Mouse (Mus musculus) spleen, adult 2 months (tissue): ENCODE results near the gene Ermap. TPM values are rescaled to one million over a fixed set of nuclear protein-coding genes. Genes with fewer than 3 reads are reported as not detected.

ENCODE experiments used
- DNase-seq, 2 experiments: peaks; one replicate each; pipeline versions ENCODE4 v3.0.0 to v3.0.0-alpha.2; 2012 to 2021; ENCODE audit warnings: low spot score in 2 of 2, low read depth in 1 of 2
- H3K27ac ChIP-seq: fragments of 200-500 bp; 2 replicates; pipeline ENCODE4 v1.5.1; 2012; ENCODE audit warnings: low read length, inconsistent platforms; ENCODE audit not compliant: insufficient read depth
- H3K27me3 ChIP-seq: fragments of 200-500 bp; 2 replicates; pipeline ENCODE4 v1.6.1; 2012; ENCODE audit warnings: mild to moderate bottlenecking, moderate library complexity, low read length, inconsistent platforms; ENCODE audit not compliant: control insufficient read depth, insufficient read depth
- H3K36me3 ChIP-seq: fragments of 200-500 bp; 2 replicates; pipeline ENCODE4 v1.6.1; 2012; ENCODE audit warnings: mild to moderate bottlenecking, low read length, inconsistent platforms; ENCODE audit not compliant: control insufficient read depth, insufficient read depth
- H3K4me1 ChIP-seq: fragments of 200-500 bp; 2 replicates; pipeline ENCODE4 v1.6.1; 2011; ENCODE audit warnings: inconsistent platforms; ENCODE audit not compliant: control insufficient read depth, insufficient read depth, insufficient read length
- H3K4me3 ChIP-seq: fragments of 200-500 bp; 2 replicates; pipeline ENCODE4 v1.5.1; 2011; ENCODE audit warnings: mild to moderate bottlenecking, inconsistent platforms; ENCODE audit not compliant: insufficient read depth, insufficient read length; ENCODE audit errors: extremely low read depth
- CTCF ChIP-seq: fragments of 200-500 bp; IDR thresholded peaks from 2 replicates; pipeline ENCODE4 v1.5.1; 2011; ENCODE audit warnings: mild to moderate bottlenecking, inconsistent platforms; ENCODE audit not compliant: insufficient read depth, insufficient read length, insufficient replicate concordance; ENCODE audit errors: extremely low read depth
- POLR2A ChIP-seq: fragments of 200-500 bp; IDR thresholded peaks from 2 replicates; pipeline ENCODE4 v1.6.1; 2011; ENCODE audit warnings: low read depth, low read length, inconsistent platforms
- WGBS: fragments of 180-500 bp; shearing (Covaris S2); methylation state at CpG from one replicate; pipeline ENCODE4 v1.1.7; 2018; 5-methylcytosine and 5-hydroxymethylcytosine counted together
- polyA plus RNA-seq: library from polyadenylated mRNA; depleted of rRNA; stranded (reverse); fragments of >200 nt; gene quantifications from 2 replicates; pipeline ENCODE4 v1.2.3, GENCODE M21; 2012

The Ermap gene
- polyA plus RNA-seq, 1 experiment = 53.8 TPM

DNA sequence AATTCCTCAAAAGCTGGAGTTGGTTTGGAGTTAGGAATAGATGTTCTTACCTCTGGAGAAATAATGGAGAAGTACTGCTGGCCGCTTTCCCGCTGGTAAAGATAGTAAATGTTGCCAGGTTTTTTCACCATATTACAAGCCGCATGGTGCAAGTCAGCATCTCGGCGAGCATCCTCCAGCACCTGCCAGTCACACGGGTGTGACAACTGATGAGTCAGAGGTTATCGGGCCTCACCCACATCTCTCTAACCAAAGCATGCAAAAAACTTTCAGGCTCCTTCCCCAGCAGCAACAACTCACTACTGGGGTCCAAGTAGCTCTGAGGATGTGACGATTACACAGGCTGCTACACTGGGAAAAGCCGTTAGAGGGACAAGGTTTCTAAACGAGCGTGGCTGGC is 36.9 kb upstream of the Ermap start:
- Histone ChIP-seq H3K4me1 (no peaks in the 10 kb centered on the region; the same call in 1 of the 2 replicates), H3K27me3 (no peaks in the 10 kb centered on the region), H3K4me3 (no peak overlapping the region), H3K36me3 (peaks cover 14% of the 10 kb centered on the region), H3K27ac (no peak overlapping the region)
- DNase-seq = no peak
- TF ChIP-seq POLR2A = no peak
- no peak for TF ChIP-seq CTCF
- WGBS = 88% methylated on average over 11 of the region's 11 CpGs

DNA sequence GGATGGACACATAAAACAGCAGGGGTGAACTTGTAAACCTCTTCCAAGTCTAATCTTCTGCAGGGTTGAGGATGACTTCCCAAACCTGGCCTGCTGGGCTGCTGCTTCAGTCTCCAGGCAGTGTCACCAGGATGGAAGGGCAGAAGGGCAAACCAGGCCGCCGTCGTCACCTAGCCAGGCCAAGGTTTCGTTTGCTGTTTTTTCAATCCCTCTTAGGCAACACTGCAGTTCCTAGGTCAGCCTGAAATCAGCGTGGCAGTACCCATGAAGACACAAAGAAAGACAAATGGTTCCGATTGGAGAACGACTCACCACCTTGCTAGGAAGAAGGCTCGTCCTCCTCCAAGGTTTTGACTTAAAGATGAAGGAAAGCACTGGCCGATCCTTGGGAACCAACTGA is 35.9 kb upstream of the Ermap start:
- no peak for DNase-seq
- Histone ChIP-seq H3K27ac (no peak overlapping the region), H3K27me3 (no peaks in the 10 kb centered on the region), H3K36me3 (peaks cover 14% of the 10 kb centered on the region), H3K4me1 (no peaks in the 10 kb centered on the region), H3K4me3 (no peak overlapping the region)
- 93% methylated on average over 9 of the region's 9 CpGs for WGBS
- TF ChIP-seq CTCF (no peak), POLR2A (no peak)

- 96% methylated on average over 3 of the region's 3 CpGs for WGBS
- H3K4me3 ChIP-seq = no peak overlapping the region
- H3K27me3 ChIP-seq = no peaks in the 10 kb centered on the region
- no peak for TF ChIP-seq CTCF
- no peak for TF ChIP-seq POLR2A
- DNase-seq = no peak
- no peaks in the 10 kb centered on the region for H3K4me1 ChIP-seq
- peaks cover 14% of the 10 kb centered on the region for H3K36me3 ChIP-seq
- no peak overlapping the region for H3K27ac ChIP-seq
Observed at GRCm38 (mm10) chr4:119224534-119224933, 34.7 kb upstream of the Ermap start.

GRCm38 (mm10) chr4:119223696-119224095 is 33.9 kb upstream of the Ermap start:
- peaks cover 14% of the 10 kb centered on the region for H3K36me3 ChIP-seq
- no peak for TF ChIP-seq POLR2A
- peak; percentile 35; the same call in 1 of the 2 replicates for TF ChIP-seq CTCF
- no peak overlapping the region for H3K4me3 ChIP-seq
- no peaks in the 10 kb centered on the region for H3K27me3 ChIP-seq
- no peak overlapping the region for H3K27ac ChIP-seq
- 86% methylated on average over 1 of the region's 1 CpGs for WGBS
- DNase-seq = no peak
- H3K4me1 ChIP-seq = no peaks in the 10 kb centered on the region

DNA sequence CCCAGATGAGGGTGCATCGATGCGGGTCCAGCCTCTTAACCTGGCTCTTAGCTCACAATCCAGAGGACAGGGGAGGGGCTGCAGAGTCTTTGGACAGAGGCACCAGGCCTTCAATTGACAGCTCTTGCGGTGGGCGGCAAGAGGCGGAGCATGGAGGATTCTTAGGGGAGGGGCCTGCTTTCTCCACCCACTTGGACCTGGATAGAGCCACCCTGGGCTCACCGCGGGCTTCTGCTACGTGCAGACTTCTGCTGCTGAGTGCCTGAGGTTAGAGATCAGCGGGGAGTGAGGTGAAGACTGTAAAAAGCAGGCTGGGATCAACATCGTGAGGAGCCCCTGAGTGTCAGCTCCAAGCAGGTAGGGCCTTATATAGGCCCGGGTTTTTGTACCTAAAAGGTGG is 28.4 kb upstream of the Ermap start, which contains the start of gene Tmem269:
Gene Tmem269, minus strand, starts transcription at position 49 of the 400 bp plus-strand sequence.
- TF ChIP-seq CTCF (no peak), POLR2A (no peak)
- no peak within 1 kb of the TSS for H3K27ac ChIP-seq
- no peak within 1 kb of the TSS for H3K4me3 ChIP-seq
- no peaks in the 10 kb centered on the region for H3K36me3 ChIP-seq
- no peak for DNase-seq
- H3K4me1 ChIP-seq = no peaks in the 10 kb centered on the region
- 37% methylated on average over 11 of the region's 11 CpGs for WGBS
- no peaks in the 10 kb centered on the region for H3K27me3 ChIP-seq

DNA sequence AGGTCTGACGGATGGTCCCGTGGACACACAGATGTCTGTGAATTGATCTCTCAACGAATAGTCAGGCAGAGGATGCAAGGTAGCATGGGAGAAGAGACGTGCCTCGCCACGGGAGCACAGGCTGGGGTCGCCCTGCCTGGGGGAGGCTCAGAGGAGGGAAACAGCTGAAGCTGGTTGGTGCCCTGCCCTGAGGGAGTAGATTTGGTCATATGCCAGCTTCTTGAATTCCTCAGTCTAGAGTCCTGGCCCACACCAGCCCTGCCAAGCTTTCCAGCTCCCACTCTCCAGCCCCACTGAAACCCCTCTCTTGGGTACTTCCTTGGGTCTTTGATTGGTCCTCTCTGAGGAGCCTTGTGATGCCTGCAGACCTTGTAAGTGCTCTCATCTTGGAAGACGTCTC is 26.9 kb upstream of the Ermap start:
- no peak for DNase-seq
- H3K4me3 ChIP-seq = no peak overlapping the region
- no peaks in the 10 kb centered on the region for H3K4me1 ChIP-seq
- H3K36me3 ChIP-seq = no peaks in the 10 kb centered on the region
- 74% methylated on average over 8 of the region's 8 CpGs for WGBS
- no peaks in the 10 kb centered on the region for H3K27me3 ChIP-seq
- TF ChIP-seq POLR2A = no peak
- TF ChIP-seq CTCF = no peak
- no peak overlapping the region for H3K27ac ChIP-seq

GRCm38 (mm10) chr4:119204672-119205071 is 14.9 kb upstream of the Ermap start:
- H3K36me3 ChIP-seq = peaks cover 5% of the 10 kb centered on the region
- no peaks in the 10 kb centered on the region for H3K27me3 ChIP-seq
- DNase-seq = peak; percentile 25 to 58
- no peaks in the 10 kb centered on the region for H3K4me1 ChIP-seq
- no peak overlapping the region for H3K4me3 ChIP-seq
- TF ChIP-seq CTCF (peak; percentile 80; the same call in 1 of the 2 replicates), POLR2A (no peak)
- H3K27ac ChIP-seq = no peak overlapping the region
- WGBS = 24% methylated on average over 8 of the region's 8 CpGs
